In the genomic region with DNA sequence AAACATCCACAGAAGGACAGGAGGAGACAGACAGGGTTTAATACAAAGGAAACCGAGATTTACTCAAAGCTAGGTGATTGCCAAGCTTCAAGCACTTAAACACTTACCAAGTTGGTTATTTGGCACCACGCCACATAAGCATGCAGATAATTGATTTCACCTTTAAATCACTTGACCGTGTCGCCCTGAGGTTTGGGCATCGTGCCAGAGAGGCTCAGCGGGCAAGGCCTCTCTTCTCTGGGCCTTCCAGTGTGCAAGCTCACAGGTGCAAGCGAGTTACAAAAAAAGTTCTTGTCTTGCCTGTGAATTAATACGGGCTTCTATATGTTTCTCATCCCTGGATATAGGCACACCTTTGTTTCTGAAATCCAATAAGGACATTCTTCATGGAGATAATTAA, we compare ENCODE assay signal across 9 mouse cellular contexts.
A peak's percentile ranks its signal among the peaks of the same experiment; 100 is the strongest.
DNase-seq lines count a peak whose midpoint lies in the region; ATAC-seq and TF ChIP-seq lines count a peak whose summit lies in the region.
"Had no signal": no experiment of that assay in that cellular context is flagged by ENCODE, and none has a peak within 500 bp of the region (broad histone marks: within the 10 kb centered on the region; RNA-seq: fewer than 3 reads in every experiment).

No protein-coding gene starts in this region.

- no peak for TF ChIP-seq POLR2A in lung, adult 2 months (IDR thresholded peaks at IDR 0.05; ENCODE audit: borderline replicate concordance, extremely low read depth, low read depth, low read length)

- no peaks in the 10 kb centered on the region for H3K36me3 ChIP-seq in intestine, embryonic 15.5 days
- H3K36me3 ChIP-seq in intestine, postnatal 0 days (ENCODE audit: control insufficient read depth, insufficient read depth) = no peaks in the 10 kb centered on the region
- H3K36me3 ChIP-seq: limb, embryonic 15.5 days had no signal

- H3K4me2 ChIP-seq in intestine, embryonic 15.5 days (replicated peaks) = no peak overlapping the region
- no peak overlapping the region for H3K4me2 ChIP-seq in intestine, postnatal 0 days (replicated peaks; ENCODE audit: low read depth)
- H3K4me2 ChIP-seq: limb, embryonic 15.5 days had no signal

- peak; percentile 40 for DNase-seq in adrenal gland, postnatal 10 days
- no peak for DNase-seq in adrenal gland, adult 2 months
- DNase-seq in heart, postnatal 4 days = peak; percentile 71
- peak; percentile 11 for DNase-seq in lung, adult 2 months
- no peak for DNase-seq in T-cell, adult 2 months (ENCODE audit: low spot score)
- no peak for DNase-seq in layer of hippocampus, postnatal 14 days (ENCODE audit: low spot score in 2 of 2)

- no peak for TF ChIP-seq CTCF in intestine, postnatal 0 days (IDR thresholded peaks at IDR 0.05; ENCODE audit: low read depth)
- TF ChIP-seq CTCF in lung, adult 2 months (IDR thresholded peaks at IDR 0.05; ENCODE audit: insufficient read depth, low read length) = no peak

- H3K27ac ChIP-seq in intestine, embryonic 15.5 days = no peak overlapping the region
- no peak overlapping the region for H3K27ac ChIP-seq in intestine, postnatal 0 days (ENCODE audit: low read depth, low read length)

- peak; percentile 53; the same call in 1 of the 2 replicates for ATAC-seq in intestine, embryonic 15.5 days
- no peak for ATAC-seq in intestine, postnatal 0 days

- no peaks in the 10 kb centered on the region for H3K9me3 ChIP-seq in intestine, embryonic 15.5 days
- no peaks in the 10 kb centered on the region for H3K9me3 ChIP-seq in intestine, postnatal 0 days (ENCODE audit: control insufficient read depth)
- H3K9me3 ChIP-seq: limb, embryonic 15.5 days had no signal

- H3K27me3 ChIP-seq in intestine, embryonic 15.5 days (replicated peaks) = no peaks in the 10 kb centered on the region
- no peaks in the 10 kb centered on the region for H3K27me3 ChIP-seq in intestine, postnatal 0 days (replicated peaks; ENCODE audit: control insufficient read depth, insufficient read depth, low read length)
- H3K27me3 ChIP-seq: limb, embryonic 15.5 days had no signal

- no peak overlapping the region for H3K4me3 ChIP-seq in intestine, embryonic 15.5 days (replicated peaks)
- H3K4me3 ChIP-seq in intestine, postnatal 0 days (ENCODE audit: low read depth, low read length) = no peak overlapping the region
- H3K4me3 ChIP-seq in lung, adult 2 months (replicated peaks; ENCODE audit: extremely low read depth, low read depth, low read length) = no peak overlapping the region
- H3K4me3 ChIP-seq: limb, embryonic 15.5 days had no signal

- H3K9ac ChIP-seq in intestine, embryonic 15.5 days = no peak overlapping the region
- no peak overlapping the region for H3K9ac ChIP-seq in intestine, postnatal 0 days (ENCODE audit: low read depth, low read length)
- H3K9ac ChIP-seq: limb, embryonic 15.5 days had no signal

- WGBS in intestine, embryonic 15.5 days = 37% methylated on average over 8 of the region's 8 CpGs
- 24% methylated on average over 8 of the region's 8 CpGs for WGBS in intestine, postnatal 0 days
- WGBS in lung, adult 2 months = 35% methylated on average over 8 of the region's 8 CpGs

- H3K4me1 ChIP-seq in intestine, embryonic 15.5 days (replicated peaks) = 0 out of 2 replicates have a peak, but pooled peaks cover 3% of the 10 kb centered on the region
- no peaks in the 10 kb centered on the region; the same call in 1 of the 2 replicates for H3K4me1 ChIP-seq in intestine, postnatal 0 days (replicated peaks; ENCODE audit: control insufficient read depth, insufficient read depth, low read length)
- H3K4me1 ChIP-seq in lung, adult 2 months (ENCODE audit: control insufficient read depth, insufficient read depth, low read length) = no peaks in the 10 kb centered on the region

Comparison
In these comparisons a context has a peak if more than half of its experiments do, and no peak if none do; other contexts are left out.
1. DNase-seq: peak in adrenal gland, postnatal 10 days (single experiment), heart, postnatal 4 days (single experiment) and lung, adult 2 months (single experiment); none in adrenal gland, adult 2 months (single experiment), T-cell, adult 2 months (single experiment) and layer of hippocampus, postnatal 14 days (0 of 2).